In the genomic region with DNA sequence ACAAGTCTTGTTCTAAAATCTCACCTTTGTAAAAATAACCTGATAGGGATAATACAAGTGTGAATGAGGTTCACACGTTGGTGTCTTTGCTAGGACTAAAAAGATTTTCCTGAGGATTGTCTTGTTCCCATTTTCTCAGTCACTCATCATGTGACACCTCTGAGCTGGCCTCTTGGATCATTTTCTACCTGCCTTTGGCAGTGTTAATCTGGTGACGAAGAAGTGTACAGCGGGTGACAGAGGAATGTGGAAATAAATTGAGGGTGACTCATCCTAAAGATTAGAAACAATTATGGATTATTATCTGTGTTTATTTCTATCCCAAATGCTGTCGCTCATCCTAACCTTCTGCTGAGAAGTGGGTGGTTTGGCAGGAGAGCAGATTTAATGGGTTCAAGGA, we compare ENCODE assay signal across 22 mouse cellular contexts.
"Had no signal": no experiment of that assay in that cellular context is flagged by ENCODE, and none has a peak within 500 bp of the region (broad histone marks: within the 10 kb centered on the region; RNA-seq: fewer than 3 reads in every experiment).

No protein-coding gene starts in this region.

- DNase-seq: kidney, adult 8-10 months; kidney, postnatal 10 days; kidney, postnatal 36 days; layer of hippocampus, postnatal 36 days; liver; liver, postnatal 0 days; lung, embryonic 14.5 days; right cerebral cortex, adult 18-20 months; right cerebral cortex, postnatal 14 days; right cerebral cortex, postnatal 4 days; thymus, postnatal 25 days had no signal

- H3K27ac ChIP-seq: kidney, embryonic 15.5 days; left cerebral cortex, adult 2 months; limb, embryonic 13.5 days; liver, embryonic 14.5 days; macrophage; midbrain, embryonic 12.5 days; midbrain, embryonic 15.5 days; neural tube, embryonic 12.5 days; neural tube, embryonic 15.5 days; stomach, embryonic 15.5 days had no signal

- H3K9me3 ChIP-seq: kidney, embryonic 15.5 days; limb, embryonic 13.5 days; midbrain, embryonic 12.5 days; midbrain, embryonic 15.5 days; neural tube, embryonic 12.5 days; neural tube, embryonic 15.5 days; stomach, embryonic 15.5 days had no signal

- H3K9ac ChIP-seq: kidney, embryonic 15.5 days; limb, embryonic 13.5 days; liver, embryonic 14.5 days; liver, postnatal 0 days; lung, embryonic 14.5 days; midbrain, embryonic 12.5 days; midbrain, embryonic 15.5 days; neural tube, embryonic 12.5 days; neural tube, embryonic 15.5 days; stomach, embryonic 15.5 days had no signal

- H3K4me2 ChIP-seq: kidney, embryonic 15.5 days; limb, embryonic 13.5 days; lung, embryonic 14.5 days; midbrain, embryonic 12.5 days; midbrain, embryonic 15.5 days; neural tube, embryonic 12.5 days; neural tube, embryonic 15.5 days; stomach, embryonic 15.5 days had no signal

- H3K27me3 ChIP-seq: limb, embryonic 13.5 days; midbrain, embryonic 12.5 days; midbrain, embryonic 15.5 days; neural tube, embryonic 12.5 days; neural tube, embryonic 15.5 days; stomach, embryonic 15.5 days had no signal

- H3K4me3 ChIP-seq: kidney, embryonic 15.5 days; left cerebral cortex, adult 2 months; limb, embryonic 13.5 days; midbrain, embryonic 12.5 days; midbrain, embryonic 15.5 days; neural tube, embryonic 12.5 days; neural tube, embryonic 15.5 days; stomach, embryonic 15.5 days had no signal

- ATAC-seq: liver, postnatal 0 days; lung, postnatal 0 days; midbrain, embryonic 15.5 days had no signal

- H3K36me3 ChIP-seq: midbrain, embryonic 15.5 days had no signal

- H3K4me1 ChIP-seq: kidney, embryonic 15.5 days; limb, embryonic 13.5 days; midbrain, embryonic 12.5 days; midbrain, embryonic 15.5 days; neural tube, embryonic 12.5 days; neural tube, embryonic 15.5 days; stomach, embryonic 15.5 days had no signal
